Mouse (Mus musculus) E14TG2a.4 (cell line): ENCODE data around the gene Csrnp3.

Source experiments
- CTCF ChIP-seq: conservative IDR thresholded peaks from 2 replicates; pipeline ENCODE4 v1.5.1; 2014; ENCODE audit warnings: low read length
- NANOG ChIP-seq: IDR thresholded peaks from 2 replicates; pipeline ENCODE4 v1.6.1; 2014; ENCODE audit warnings: borderline replicate concordance, low read length, mixed read lengths
- POU5F1 ChIP-seq: IDR thresholded peaks from 2 replicates; pipeline ENCODE4 v1.6.1; 2014; ENCODE audit warnings: low read length, borderline replicate concordance

DNA sequence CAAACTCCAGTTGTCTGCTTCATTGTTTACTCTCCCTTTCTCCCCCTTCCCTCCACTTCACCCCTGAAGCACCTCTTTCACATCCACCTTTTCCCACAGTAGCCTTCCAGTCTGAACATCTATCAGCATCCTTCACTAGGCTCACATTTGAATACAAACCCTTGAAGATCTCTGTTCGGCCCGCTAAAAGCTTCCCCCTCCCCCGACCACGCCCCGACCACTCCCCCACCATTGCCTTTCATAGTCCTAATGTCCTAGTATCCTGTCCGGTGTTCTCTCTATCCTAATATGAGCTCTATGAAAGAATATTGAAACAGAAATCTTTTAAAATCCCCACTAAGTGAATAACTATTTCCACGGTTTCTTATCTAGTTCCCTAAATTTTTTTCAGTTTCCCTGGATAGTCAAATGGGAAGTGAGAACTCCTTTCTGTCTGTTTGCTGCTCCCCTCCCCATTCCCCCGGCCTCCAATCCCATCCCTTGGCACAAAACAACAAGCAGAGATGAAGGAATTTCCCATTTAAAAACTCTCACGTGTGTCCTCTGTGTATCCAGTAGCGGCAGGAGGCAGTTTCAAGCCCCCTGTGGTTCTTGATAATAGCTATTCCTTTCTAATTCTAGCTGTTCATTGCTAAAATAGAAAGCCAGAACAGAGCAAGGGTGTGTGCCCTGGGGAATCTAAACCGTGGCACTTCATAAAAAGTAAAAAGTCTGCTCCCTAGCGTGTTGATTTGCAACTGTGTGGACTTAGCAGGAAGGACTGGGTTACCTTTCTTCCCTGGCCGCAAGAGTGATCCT, 64.4 kb downstream of the Csrnp3 start:
- TF ChIP-seq CTCF (no peak), NANOG (no peak), POU5F1 (no peak)
